Mouse (Mus musculus) B cell, adult 2 months (primary cell): ENCODE data around the gene Zfand5.
A peak's percentile ranks its signal among the peaks of the same experiment; 100 is the strongest.
"Not testable (repeated sequence)": the region's sequence is repeated elsewhere in the genome, so short reads cannot be mapped to it uniquely, and the experiment has no call there.

ENCODE experiments used
- DNase-seq, 2 experiments: peaks; one replicate each; pipeline ENCODE4 v3.0.0; 2022

Gene Zfand5

DNA sequence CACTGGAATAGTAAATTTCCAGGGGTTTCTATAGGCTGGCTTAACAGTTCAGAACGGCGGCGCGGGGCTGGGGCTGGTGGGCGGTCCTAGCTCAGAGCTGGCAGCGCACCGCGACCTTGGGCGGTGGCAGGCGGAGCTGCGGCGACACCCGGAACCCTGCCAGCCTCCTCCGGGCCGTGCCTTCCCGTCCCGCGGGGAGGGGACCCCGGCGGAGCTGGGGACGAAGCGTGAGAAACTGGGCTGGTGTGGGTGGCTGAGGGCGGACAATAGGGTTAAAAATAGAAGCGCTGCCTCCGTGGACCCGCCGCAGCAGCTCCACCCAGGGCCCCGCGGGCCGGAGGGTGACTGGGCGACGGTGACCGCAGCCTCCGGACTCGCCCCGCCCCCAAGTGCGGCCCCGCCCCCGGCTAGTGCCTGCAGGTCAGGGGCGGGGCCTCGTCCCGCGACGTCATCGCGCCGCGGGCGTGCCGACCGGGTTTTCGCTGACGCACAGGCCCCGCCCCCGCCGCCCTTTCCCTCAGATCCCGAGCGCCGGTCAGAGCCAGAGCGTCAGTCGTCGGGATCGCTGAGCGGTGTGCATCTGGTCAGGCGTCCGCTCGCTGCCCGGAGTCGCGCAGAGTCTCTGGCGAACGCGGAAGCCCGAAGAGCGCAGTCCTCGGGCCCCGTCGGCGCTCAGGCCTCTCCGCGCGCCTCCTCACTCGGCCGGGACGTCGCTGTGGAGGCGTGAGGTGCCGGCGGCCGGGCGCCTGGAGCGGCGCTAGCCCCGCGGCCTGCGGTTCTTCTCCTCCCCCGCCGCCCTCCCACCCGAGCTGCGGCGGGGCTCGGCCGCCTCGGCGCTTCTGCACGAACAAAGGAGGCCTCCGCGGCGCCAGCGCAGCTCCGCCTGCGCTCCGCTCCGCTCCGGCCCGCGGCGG is at the start of gene Zfand5:
TSS of gene Zfand5 (plus strand) at position 538 of the 914 bp plus-strand sequence.
- DNase-seq = peak; percentile 99 to 100

DNA sequence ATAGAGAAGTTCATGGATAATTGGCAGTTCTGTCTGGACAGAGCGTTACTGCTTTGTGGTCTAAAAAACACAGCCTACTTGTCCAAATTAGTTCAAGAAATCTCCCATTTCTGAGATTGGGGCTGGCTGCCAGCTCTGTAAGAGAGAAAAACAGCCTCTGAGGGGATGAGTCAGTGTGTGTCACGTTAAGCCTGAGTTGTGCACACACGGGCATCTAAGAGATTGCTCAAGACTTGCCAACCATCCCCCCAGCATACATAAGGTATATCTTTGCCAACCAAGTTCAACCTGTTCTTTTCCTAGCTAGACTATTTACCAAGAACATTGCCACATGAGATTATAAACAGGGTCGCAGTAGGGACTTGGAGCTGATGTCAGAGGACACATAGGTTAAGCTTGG is 44.9 kb upstream of the Zfand5 start:
- DNase-seq = no peak

DNA sequence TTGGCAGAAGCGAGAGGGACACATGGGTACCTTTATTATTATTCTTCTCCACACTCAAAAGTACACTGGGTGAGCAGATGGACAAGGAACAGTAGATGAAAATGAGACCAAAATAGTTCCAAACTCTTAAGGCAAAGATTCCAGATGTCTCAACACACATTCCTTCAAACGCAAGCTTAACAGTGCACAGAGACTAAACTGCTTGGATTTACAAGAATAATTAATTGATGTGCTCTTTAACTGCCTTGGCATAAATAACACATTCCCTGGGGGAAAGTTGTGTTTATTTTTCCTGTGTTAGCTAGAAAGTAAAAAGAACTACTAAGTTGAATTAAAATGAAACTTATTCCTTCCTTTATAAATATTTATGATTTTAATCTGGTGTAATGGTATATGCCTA is 44.3 kb upstream of the Zfand5 start:
- no peak for DNase-seq

DNA sequence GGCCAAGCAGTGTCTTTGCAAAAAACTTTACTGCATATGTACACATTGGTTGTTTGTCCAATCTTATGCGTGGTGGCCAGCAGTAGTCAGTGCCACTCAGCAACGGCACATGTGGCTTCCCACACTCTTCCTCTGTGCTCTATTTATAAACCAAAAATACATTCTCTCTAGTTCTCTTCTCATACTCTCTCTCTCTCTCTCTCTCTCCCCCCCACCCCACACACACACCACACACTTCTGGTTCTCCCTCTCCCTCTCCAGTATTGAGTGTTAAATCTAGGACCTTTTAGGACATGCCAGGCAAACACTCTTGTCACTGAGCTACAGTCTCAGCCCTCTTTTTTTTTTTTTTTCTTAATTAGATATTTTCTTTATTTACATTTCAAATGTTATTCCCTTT is 23.3 kb upstream of the Zfand5 start:
- DNase-seq = not testable (repeated sequence)

DNA sequence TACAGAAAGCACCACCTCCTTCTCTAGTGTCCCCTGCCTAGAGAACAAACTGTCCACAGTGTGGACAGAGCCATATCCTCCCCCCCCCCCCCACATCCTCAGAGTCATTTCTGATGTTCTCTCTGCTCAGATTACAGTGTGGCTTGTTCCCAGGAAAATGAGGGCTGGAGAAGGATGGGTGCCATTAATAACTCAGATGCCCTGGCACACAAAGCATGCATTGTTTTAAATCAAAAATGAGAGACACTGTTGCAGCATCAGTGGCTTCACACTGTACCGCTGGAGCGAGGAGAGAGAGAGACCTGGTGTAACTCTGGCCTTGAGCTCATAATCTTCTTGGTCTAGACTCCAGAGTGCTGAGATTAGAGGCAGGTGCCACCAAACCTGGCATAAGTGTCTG is 18.2 kb upstream of the Zfand5 start:
- DNase-seq = no peak

DNA sequence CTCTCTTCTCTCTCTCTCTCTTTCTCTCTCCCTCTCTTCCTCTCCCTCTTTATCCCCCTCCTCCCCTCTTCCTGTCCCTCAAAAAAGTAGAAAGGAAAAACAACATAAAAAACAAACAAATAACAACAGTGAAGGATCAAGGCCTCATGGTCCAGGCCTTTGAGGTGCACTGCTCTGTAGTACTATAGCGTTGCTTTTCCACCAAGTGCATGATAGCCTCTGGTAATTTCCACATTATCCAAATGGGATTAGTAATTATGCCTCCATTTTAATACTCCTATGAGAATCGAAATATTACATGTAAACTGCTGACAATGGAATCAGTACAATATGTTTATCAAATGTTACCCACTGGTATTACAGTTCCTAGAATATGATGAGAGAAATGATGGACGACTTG is 16.2 kb upstream of the Zfand5 start:
- no peak for DNase-seq

DNA sequence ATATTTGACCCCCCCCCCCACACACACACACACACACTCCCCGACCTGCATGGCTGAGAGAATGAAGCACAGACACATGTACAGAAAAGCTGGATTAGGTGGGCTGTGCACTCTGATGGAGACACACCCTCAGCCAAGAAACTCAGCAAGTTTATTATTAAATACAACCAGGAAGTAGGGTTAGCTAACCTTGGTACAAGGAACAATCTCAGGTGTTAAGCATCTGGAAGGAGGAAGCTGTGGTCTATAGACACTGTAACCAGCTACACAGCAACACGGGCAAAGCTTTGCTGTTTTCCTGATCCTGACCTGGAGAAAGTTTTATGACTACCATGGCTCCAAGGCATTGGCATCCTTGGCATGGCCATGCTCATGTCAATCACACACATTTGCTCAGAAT is 12.6 kb upstream of the Zfand5 start:
- DNase-seq = no peak

DNA sequence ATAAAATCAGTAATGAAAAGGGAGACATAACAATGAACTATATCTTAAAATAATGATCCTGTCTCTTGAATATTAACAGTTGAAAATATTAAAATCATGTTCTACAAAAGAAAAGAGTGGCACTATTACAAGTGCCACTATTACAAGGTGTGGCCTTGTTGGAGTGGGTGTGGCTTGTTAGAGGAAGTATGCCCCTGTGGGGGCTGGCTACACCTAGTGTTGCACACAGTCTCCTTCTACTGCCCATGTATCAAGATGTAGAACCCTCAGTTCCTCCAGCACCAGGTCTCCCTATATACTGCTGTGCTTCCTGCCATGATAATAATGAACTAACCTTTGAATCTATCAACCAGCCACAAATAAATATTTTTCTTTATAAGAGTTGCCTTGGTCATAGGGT is 11.8 kb upstream of the Zfand5 start:
- peak; percentile 59 to 61 for DNase-seq

DNA sequence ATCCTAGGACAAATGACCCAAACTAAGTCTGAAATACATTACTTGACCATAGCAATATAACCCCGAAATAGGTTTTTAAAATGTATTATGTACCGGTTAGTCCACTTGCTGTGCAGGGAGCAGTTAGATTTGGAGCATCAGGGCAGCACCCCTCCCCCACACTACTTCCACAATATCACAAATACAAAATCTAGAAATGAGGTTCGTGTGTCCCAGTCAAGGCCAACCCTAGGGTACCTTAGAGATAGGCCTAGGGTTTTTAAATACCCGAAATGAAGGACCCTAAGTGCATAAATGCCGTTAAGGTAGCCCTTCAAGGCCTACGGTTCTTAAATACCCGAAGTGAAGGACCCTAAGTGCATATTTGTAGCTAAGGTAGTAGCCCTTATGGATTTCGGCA is 892 bp upstream of the Zfand5 start:
- peak in 1 of 2 experiments; percentile 43 for DNase-seq

DNA sequence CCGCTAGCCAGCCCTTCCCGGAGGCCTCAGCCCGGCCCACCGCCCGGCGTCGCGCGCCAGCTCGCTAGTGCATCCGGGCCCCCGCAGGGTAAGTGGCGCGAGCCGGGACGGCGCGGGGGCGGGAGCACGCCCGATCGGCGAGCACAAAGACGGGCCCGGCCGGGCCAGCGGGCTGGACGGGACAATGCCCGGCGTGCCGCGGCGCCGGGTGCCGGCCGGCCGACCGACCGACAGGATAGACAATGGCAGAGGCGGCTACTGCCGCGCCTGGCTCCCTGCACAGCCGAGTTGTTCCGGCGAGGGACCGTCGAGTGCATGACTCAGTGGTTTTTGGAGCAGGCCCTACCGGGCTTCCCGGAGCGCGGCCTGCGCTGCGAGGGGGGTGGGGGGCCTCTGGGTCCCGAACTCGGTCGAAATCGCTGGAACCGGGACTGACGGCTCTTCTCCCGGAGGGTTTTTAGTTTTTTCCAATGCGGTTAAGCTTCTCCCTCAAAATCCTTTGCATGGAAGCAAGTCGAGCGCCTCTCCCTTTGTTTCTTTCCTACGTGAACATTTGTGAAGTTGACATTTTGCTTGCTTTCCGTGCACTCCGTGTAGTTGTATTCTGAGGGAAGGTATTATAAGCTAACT is 692 bp downstream of the Zfand5 start:
- DNase-seq = peak in 1 of 2 experiments; percentile 66

DNA sequence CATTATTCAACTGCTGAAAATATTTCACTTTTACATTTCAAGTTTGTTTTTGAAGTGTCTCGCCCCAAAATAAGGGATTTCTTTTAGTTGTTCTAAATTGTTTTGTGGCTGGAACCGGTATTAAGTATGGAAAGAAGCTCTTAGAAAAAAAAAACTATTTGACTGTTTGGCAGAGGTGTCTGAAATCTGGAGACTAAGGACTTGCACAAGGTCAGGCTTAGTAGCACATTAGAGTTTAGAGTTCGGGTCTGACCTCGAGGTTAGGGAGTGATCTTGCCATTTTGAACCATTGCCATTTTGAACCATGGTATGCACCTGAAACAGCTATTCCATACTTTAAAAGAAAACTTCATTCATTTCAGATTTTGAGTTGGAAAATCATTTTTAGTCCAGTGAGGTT is 1.4 kb downstream of the Zfand5 start:
- no peak for DNase-seq

DNA sequence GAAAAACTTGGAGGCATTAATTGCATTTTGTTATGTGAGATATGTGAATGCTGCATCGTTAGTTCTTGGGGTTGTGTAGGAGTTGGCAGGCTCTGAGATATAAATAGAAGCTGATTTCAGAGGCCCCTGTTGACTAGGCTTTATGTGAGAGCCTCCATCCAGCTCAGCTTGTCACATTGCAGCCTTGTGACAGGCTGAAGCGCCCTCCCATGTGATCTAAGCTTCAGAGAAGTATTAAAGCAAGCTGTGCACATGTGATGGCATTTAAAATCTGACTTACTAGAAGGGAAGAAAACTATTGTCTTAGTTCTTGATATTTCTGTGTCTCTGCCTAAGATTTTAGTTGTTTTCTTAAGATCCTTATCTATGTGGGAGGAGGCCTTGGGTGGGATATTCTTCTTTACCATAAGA is 2.1 kb downstream of the Zfand5 start:
- peak; percentile 57 to 65 for DNase-seq

DNA sequence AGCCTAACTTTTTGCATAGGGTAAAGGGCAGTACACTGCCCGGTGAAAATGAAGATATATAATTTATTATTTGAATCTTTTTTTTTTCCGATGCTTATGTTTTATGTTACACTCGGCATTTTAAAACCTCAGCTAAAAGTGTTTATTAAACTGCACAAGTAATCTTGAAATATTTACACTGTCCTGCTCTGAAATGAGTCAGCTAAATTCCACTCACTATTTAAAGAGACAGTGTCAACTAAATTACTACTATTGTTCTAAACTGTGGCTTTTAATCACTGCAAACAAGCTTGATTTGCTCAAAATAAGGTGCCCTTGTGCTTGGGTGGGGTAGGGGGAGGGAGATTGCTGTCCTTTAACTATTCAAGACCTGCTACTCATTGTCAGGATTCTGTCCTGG is 2.6 kb downstream of the Zfand5 start:
- no peak for DNase-seq

DNA sequence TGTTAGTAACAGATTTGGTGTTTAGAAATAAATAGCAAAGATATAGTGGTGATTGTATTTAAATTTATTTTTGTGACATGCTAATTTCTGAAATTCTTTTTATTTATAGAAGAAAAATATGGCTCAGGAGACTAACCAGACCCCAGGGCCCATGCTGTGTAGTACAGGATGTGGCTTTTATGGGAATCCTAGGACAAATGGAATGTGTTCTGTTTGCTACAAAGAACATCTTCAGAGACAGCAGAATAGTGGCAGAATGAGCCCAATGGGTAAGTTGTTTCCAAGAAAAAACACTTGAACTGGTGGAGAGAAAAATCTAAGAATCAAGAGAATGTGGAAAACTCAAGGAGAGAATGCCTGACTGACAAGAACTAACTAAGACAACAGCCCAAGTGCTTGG is 4.2 kb downstream of the Zfand5 start:
- DNase-seq = no peak

DNA sequence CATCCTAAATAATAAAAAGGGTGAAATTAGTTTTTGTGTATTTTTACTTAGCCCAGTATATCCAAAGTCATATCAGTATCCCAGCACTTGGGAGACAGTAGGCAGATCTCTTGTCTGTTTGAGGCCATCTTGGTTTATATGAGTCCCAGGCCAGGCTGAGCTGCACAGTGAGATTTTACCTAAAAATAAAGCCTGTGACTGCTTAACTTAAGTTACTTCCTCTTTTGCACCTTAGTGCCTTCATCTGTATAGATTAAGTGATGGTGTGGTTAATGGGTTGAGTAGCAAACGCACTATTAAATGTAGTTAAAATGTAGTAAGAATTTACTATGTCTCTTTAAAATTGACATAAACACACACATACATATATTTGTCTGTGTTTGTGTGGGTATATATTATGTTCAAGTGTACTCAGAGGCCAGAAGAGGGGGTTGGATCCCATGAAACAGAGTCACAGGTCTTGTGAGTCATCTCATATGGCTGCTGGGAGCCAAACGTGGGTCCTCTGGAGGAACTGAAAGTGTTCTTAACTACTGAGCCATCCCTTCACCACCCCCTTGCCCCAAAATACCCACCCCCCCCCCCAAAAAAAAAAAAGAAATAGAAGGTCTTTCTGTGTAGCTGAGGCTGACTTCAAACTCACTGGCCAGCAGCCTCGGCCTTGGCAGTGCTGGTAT is 14.5 kb downstream of the Zfand5 start:
- DNase-seq = peak; percentile 35 to 54

DNA sequence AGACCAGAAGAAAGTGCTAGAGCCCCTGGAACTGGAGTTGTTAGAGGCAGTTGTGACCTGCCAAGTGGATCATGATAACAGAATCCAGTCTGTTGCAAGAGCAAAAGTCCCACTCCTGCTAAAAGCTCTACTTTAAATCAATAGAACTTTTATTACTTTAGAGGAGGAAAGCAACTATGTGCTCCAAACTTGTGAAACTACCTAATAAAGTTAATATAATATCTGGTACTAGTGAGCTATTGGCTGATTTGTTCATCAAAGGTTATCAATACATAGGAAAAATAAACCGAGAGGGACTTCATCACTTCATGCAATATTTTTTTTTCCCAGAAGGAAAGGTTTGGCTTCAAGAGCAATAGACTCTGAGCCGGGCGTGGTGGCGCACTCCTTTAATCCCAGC is 25.3 kb downstream of the Zfand5 start:
- DNase-seq = no peak

DNA sequence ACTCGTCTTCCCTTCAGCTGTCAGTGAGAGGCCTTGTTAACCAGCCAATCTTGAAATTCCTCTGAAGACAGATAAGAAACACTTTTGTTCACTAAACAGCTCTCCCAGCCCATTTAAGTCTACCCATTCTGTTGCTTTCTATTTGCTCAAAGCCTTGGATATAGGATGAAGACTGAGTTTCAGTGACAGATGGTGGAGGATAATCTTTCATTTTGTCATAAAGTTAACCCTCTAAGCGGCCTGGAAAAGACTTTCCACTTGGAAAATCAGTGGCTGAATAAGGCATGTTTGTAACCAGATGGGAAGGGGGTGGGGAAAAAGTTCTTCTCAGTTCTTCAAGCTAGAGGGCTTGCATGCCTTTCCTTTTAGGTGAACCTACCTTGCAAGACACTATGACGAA is 29.7 kb downstream of the Zfand5 start:
- DNase-seq = no peak

DNA sequence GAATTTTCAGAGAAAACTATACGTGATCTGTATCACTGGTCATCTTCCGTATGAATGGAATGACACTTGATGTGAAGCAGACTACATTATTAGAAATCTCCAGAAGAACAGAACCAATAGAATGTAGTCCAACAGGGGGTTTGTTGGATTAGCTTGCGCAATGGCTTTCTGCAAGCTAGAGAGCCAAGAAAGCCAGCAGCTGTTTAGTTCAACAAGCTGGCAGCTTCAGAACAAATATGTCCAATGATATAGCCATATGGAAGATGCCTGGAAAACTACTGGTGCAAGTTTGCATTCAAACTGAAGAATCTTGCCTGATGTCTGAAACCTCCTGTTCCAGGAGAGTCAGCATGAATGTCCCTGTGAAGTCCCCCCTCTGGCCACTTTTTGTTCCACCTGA is 35.7 kb downstream of the Zfand5 start:
- no peak for DNase-seq

DNA sequence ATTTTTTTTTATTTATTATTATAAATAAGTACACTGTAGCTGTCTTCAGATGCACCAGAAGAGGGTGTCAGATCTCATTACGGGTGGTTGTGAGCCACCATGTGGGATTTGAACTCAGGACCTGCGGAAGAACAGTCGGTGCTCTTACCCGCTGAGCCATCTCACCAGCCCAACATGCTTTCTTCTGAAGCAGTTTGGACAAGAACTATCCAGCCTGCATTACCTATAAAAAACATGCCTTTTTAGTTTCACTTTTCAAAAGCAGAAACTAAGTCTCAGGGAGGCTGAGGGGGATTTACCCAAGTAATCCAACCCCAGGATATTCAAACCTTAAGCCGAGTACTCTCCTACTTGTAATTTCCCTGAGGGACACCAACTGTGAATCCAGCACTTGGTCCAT is 38.3 kb downstream of the Zfand5 start:
- not testable (repeated sequence) for DNase-seq

DNA sequence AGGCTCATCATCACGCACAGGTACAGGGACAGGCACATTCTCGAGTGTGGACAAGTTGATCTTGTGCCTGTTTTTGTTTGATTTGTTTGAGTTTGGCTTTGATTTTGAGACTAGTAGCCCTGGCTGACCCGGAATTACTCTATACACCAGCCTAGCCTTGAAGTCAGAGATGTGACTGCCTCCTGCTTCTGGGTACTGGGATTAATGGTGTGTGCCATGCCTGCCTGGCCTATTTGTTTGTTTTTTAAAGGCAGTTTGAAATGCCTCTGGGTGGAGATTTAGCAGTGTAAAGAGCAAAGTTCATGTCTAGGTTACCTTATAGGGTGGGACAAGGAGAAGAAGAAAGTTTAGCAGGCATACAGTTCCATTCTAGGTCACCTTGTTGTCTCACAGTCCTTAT is 43.6 kb downstream of the Zfand5 start:
- DNase-seq = no peak

DNA sequence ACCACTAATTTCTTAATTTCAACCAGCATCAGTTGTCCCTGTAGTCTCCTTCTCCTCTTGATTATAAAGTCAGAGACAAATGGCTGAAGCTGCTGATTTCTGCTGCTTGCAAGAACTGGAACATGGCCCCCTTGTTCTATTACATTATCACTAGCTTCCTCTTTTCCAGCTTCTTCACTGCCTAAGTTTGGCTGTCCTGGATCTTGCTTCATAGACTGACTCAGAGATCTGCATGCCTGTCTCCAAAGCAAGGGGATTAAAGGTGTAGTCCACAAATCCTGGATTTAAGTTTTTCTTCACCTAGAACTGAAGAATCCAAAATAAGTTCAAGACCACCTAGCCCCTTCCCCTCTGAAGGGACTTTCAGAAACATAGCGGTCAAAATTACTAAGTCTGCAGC is 47.5 kb downstream of the Zfand5 start:
- no peak for DNase-seq

DNA sequence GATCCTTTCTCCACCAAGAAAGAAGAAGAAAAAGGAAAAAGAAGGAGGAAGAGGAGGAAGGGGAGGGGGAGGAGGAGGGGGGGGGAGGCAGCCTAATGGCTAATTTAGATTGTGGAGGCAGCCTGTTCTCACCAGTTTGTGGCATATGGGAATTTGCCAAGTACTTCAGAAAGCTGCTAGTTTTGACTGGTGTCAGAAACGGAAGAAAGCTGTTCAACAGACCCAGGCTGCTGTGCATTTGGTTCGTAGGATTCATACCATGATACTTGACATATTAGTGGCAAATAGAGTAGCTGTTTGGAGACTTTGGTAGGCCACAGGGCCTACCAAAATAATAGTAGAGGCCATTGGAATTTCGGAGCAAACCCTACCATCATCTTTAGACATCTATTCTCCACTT is 53.3 kb downstream of the Zfand5 start:
- no peak for DNase-seq

DNA sequence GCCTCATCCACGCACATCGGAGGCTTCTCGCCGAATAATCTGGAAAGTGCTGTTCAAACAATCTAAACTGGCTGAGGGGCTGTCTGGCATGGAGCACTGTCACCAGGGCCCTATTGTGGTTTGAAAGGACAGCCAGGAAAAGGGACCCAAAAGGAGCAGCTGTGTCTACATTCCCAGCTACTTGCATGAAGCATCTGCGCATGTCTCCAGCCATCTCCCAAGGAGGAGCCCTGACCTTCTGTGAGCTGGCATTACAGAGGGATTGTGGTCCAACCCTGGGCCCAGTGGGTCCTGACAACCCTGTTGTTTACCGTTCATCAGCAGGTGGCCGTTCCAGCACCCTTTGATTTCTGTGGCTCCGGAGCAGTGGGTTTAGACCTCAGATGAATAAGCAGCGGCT is 56.9 kb downstream of the Zfand5 start:
- no peak for DNase-seq

DNA sequence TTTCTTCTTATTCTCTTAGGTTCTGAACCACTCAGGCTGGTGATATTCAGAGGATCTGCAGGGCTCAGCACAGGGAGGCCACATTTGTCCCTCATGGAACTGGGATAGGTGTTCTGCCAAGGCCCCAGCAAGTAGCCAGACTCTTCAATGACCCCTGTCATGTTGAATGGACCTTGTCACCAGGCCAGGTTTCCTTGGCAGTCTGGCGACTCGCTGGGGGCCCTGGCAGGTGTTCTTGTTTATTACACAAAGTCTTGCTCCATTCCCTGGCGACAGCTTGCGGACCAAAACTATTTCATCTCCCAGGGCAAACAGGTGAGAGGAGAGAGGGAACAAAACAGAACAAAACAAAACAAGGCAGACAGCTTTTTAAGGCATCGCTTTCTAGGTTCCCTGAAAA is 57.7 kb downstream of the Zfand5 start:
- no peak for DNase-seq
